Mouse (Mus musculus): Measurements from ENCODE around the gene Qrfp. TPM values are rescaled to one million over a fixed set of nuclear protein-coding genes. Genes with fewer than 3 reads are reported as not detected.

Gene Qrfp
- total RNA-seq, 1 experiment from 2014 or later = not detected

DNA sequence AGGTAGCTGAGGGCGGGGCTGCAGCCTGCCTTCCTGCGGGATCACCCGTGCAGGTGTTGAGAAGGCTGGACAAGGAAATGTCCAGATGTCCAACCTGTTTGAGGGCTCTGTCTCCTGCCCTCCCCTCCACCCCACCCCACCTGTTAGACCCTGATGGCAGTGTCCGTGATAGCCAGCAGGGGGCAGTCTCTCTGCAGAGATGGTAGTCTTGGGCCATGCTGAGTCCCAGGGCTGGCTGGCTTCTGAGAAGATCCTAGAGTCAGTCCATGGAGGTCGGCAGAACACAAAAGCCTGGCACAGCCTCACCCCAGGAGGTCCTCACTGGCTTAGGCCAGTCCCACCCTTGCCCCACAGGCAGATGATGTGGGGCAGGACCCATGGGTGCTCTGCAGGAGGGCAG lies 5.0 kb upstream of the Qrfp start:
- peak; percentile 58 for DNase-seq

DNA sequence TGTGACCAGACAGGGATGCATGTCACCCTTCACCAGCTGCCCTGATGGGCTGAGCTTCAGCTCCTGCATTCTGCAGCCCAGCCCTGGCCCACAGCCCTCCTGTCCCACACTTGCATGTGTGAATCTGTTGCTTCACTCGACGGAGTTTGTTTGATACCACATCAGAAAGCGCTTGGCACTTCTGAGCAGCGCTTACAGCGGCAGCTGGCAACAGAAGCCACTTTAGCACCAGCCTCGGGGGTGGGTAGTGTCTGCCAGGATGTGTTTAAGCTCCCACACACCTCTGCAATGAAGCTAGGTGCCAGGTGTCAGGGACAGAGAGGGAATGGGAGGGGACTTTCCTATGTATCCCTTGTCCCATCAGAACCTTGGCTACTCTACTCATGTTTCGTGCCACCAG lies 4.3 kb upstream of the Qrfp start:
- DNase-seq = no peak

DNA sequence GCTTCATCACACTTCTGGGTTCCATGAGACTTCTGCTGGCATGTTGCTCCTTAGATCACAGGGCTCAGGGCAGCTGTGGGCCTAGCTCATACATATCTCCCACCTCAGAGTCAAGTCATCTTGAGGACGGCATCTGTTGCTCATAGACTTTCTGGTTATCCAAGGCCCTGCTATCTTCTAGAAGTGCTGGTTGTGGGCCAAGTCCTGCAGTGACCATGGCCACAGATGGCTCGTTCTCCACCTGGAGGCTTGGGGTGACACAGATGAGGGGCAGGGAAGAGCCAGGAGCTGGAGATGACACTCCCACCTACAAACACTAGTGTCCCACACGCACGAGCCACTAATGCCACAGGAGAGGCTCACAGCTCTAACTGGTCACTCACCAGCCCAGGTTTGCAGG lies 3.3 kb upstream of the Qrfp start:
- no peak for DNase-seq

GRCm38 (mm10) chr2:31811086-31811958 lies 942 bp upstream of the Qrfp start:
- no peak for DNase-seq

GRCm38 (mm10) chr2:31809358-31809740 lies 1.0 kb downstream of the Qrfp start:
- no peak for DNase-seq

- no peak for DNase-seq
Observed at GRCm38 (mm10) chr2:31808410-31809357, 1.7 kb downstream of the Qrfp start.

DNA sequence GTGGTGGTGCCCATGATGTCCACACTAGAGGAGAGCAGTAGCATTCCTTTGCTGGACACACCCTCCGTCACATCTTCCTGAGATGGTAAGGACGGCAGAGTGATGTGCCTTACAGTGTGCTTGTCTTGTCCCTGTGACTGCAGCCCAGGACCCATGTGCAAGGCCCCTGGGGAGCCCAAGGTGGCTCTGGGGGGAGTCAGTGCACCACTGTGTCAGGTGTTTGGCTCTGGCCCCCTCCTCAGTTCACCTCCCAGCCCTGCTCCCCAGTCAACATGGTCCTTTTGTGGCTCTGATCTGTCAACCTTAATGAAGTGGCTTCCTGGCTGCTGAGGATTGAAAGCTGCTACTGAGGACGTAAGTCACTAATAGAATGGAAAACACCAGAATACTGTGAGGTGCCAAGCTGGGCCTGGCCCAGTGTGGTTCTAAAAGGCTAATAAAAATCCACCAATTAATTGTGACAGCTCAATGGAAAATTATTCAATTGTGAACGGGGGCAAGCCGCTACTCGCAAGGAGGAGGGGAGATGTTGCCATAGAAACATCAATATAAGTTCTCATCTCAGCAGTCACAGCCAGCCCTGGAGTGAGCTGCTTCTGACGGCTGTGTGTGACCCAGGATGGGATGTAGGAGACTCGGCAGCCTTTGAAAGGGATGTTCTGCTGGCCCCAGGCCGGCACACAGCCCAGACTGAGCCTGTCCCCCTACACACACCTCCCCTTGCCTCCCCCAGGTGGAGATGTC lies 3.6 kb downstream of the Qrfp start:
- no peak for DNase-seq

GRCm38 (mm10) chr2:31803480-31803879 lies 6.9 kb downstream of the Qrfp start:
- no peak for DNase-seq

- DNase-seq = no peak
Observed at GRCm38 (mm10) chr2:31802811-31803210, 7.6 kb downstream of the Qrfp start.

GRCm38 (mm10) chr2:31801416-31801815 lies 9.0 kb downstream of the Qrfp start:
- DNase-seq = no peak

- no peak for DNase-seq
Observed at GRCm38 (mm10) chr2:31796943-31797342, 13.4 kb downstream of the Qrfp start.

DNA sequence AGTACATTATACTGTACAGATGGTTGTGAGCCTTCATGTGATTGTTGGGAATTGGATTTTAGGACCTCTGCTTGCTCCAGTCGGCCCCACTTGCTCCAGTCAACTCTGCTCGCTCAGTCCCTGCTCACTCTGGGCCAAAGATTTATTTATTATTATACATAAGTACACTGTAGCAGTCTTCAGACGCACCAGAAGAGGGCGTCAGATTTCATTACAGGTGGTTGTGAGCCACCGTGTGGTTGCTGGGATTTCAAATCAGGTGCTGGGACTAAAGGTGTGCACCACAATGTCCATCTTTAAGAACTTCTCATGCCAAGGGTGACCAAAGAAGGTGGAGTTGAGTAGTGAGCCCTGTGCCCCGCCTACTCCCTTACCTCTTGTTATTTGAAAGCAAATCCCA lies 17.8 kb downstream of the Qrfp start:
- no peak for DNase-seq

- no peak for DNase-seq
Observed at GRCm38 (mm10) chr2:31791260-31791659, 19.1 kb downstream of the Qrfp start.

GRCm38 (mm10) chr2:31790728-31791251 lies 19.6 kb downstream of the Qrfp start:
- DNase-seq = no peak

- no peak for DNase-seq
Observed at GRCm38 (mm10) chr2:31789215-31789614, 21.2 kb downstream of the Qrfp start.

- DNase-seq = no peak
Observed at GRCm38 (mm10) chr2:31788227-31788626, 22.2 kb downstream of the Qrfp start.

GRCm38 (mm10) chr2:31787029-31787428 lies 23.4 kb downstream of the Qrfp start:
- DNase-seq = peak; percentile 83

DNA sequence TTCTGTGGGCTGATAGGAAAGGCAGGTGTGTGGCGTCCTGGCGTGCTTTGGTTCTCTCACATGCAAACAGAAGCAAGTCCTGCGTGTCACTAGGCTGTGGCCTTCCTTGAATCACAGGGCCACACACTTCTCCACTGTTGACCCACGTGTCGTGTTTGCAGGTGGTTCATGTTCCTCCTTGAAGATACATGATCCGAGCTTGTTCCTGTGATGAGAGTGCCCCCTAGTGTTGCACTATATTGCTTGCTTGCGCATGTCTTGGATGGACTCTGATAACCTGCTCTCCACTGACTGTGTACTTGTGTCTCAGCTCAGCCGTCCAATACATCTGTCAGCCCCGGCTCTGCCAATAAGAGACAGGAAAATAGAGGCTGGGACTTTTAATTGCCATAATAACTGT lies 25.3 kb downstream of the Qrfp start:
- peak; percentile 59 for DNase-seq

DNA sequence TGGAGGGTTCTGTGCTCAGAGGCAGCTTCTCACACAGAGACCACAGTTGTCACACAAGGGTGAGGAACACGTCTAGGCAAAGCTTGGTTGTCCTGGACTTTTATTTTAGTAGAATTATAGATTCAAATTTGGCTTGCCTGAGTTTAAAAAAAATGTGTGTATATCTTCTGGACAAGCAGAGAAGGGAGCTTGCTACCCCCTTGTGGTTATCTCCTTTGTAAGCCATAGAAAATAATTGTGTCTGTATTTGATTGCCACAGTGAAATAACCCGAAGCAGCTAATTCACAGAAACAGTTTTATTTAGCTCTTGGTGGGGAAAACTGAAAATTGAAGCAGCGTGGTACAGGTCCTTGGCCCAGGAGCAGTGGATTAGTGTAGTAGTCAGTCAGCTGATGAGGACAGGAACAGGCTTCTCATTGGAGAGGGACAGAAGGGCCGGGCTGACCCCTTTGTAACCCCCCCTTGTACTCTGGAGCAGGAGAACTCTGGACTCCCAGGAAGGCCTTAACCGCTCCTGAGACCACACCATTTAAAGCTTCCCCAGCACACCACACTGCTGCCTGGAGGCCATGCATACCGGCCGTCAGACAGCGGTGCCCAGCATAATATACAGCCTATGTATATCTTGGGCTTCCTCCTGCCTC lies 27.3 kb downstream of the Qrfp start:
- no peak for DNase-seq

DNA sequence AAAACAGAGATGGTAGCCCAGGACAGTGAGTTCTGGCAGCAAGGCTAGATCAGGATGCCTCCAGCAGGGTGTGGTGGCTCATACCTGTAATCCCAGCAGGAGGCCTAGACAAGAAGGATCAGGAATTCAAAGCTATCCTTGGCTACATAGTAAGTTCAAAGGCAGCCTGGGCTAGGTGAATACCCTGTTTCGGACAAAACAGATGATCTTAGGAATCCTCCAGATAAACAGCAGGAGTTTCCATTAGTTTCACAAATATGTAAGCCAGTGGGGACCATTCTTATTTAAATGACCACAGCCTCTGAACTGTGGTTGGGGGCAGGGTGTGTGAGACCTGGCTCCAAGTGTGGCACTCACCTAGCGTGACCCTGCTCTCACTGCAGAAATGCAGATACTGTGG lies 31.1 kb downstream of the Qrfp start:
- DNase-seq = no peak

- DNase-seq = no peak
Observed at GRCm38 (mm10) chr2:31776479-31776878, 33.9 kb downstream of the Qrfp start.

Data from adrenal gland, postnatal 25 days (tissue).